Mouse (Mus musculus): ENCODE data around the gene Lgals4. TPM values are rescaled to one million over a fixed set of nuclear protein-coding genes. Genes with fewer than 3 reads are reported as not detected.

The Lgals4 gene
- polyA plus RNA-seq, 1 experiment from 2014 or later: 17.4 TPM

GRCm38 (mm10) chr7:28812436-28812835 is 21.2 kb upstream of the Lgals4 start:
- Histone ChIP-seq H3K27me3 (ENCODE audit: control insufficient read depth, insufficient read depth, low read length) (no peaks in the 10 kb centered on the region), H3K27ac (ENCODE audit: low read length) (peak overlapping the region; percentile 64), H3K9me3 (replicated peaks; ENCODE audit: control insufficient read depth, low read length) (no peaks in the 10 kb centered on the region), H3K9ac (ENCODE audit: low read length) (peak overlapping the region; percentile 95), H3K4me3 (ENCODE audit: low read length) (peak overlapping the region; percentile 84), H3K4me2 (ENCODE audit: low read depth, low read length) (peak overlapping the region; percentile 81), H3K4me1 (ENCODE audit: control insufficient read depth, insufficient read depth, low read length) (peaks cover 44% of the 10 kb centered on the region), H3K36me3 (ENCODE audit: control insufficient read depth, insufficient read depth) (peaks cover 48% of the 10 kb centered on the region)
- no peak for ATAC-seq (replicated peaks; ENCODE audit: extremely low read depth, insufficient read depth, low FRiP score)
- WGBS: 35% methylated on average over 4 of the region's 4 CpGs

- peaks cover 53% of the 10 kb centered on the region for H3K36me3 ChIP-seq (ENCODE audit: control insufficient read depth, insufficient read depth)
These were observed 20.7 kb upstream of the Lgals4 start for GRCm38 (mm10) chr7:28812949-28813348.

GRCm38 (mm10) chr7:28814306-28815034 is 19.2 kb upstream of the Lgals4 start:
- no peak overlapping the region for H3K4me3 ChIP-seq (ENCODE audit: low read length)
- no peak overlapping the region for H3K27ac ChIP-seq (ENCODE audit: low read length)
- H3K36me3 ChIP-seq (ENCODE audit: control insufficient read depth, insufficient read depth): peaks cover 65% of the 10 kb centered on the region
- no peak overlapping the region for H3K9ac ChIP-seq (ENCODE audit: low read length)
- H3K27me3 ChIP-seq (ENCODE audit: control insufficient read depth, insufficient read depth, low read length): no peaks in the 10 kb centered on the region
- no peak for ATAC-seq (replicated peaks; ENCODE audit: extremely low read depth, insufficient read depth, low FRiP score)
- no peaks in the 10 kb centered on the region for H3K9me3 ChIP-seq (replicated peaks; ENCODE audit: control insufficient read depth, low read length)
- WGBS: 54% methylated on average over 5 of the region's 5 CpGs
- peaks cover 41% of the 10 kb centered on the region for H3K4me1 ChIP-seq (ENCODE audit: control insufficient read depth, insufficient read depth, low read length)
- H3K4me2 ChIP-seq (ENCODE audit: low read depth, low read length): no peak overlapping the region

More at GRCm38 (mm10) chr7:28812949-28813348, 20.7 kb upstream of the Lgals4 start:
- 56% methylated on average over 5 of the region's 5 CpGs for WGBS
- peak overlapping the region; percentile 95 for H3K9ac ChIP-seq (ENCODE audit: low read length)
- ATAC-seq (replicated peaks; ENCODE audit: extremely low read depth, insufficient read depth, low FRiP score): no peak
- H3K4me2 ChIP-seq (ENCODE audit: low read depth, low read length): peak overlapping the region; percentile 81
- H3K9me3 ChIP-seq (replicated peaks; ENCODE audit: control insufficient read depth, low read length): no peaks in the 10 kb centered on the region
- peak overlapping the region; percentile 84 for H3K4me3 ChIP-seq (ENCODE audit: low read length)
- H3K27ac ChIP-seq (ENCODE audit: low read length): peak overlapping the region; percentile 64
- H3K4me1 ChIP-seq (ENCODE audit: control insufficient read depth, insufficient read depth, low read length): peaks cover 40% of the 10 kb centered on the region
- H3K27me3 ChIP-seq (ENCODE audit: control insufficient read depth, insufficient read depth, low read length): no peaks in the 10 kb centered on the region

- H3K9me3 ChIP-seq (replicated peaks; ENCODE audit: control insufficient read depth, low read length): no peaks in the 10 kb centered on the region
- H3K4me2 ChIP-seq (ENCODE audit: low read depth, low read length): no peak overlapping the region
- no peak overlapping the region for H3K4me3 ChIP-seq (ENCODE audit: low read length)
- H3K27me3 ChIP-seq (ENCODE audit: control insufficient read depth, insufficient read depth, low read length): no peaks in the 10 kb centered on the region
- H3K4me1 ChIP-seq (ENCODE audit: control insufficient read depth, insufficient read depth, low read length): peaks cover 47% of the 10 kb centered on the region
- H3K9ac ChIP-seq (ENCODE audit: low read length): no peak overlapping the region
- WGBS: 84% methylated on average over 9 of the region's 9 CpGs
- no peak for ATAC-seq (replicated peaks; ENCODE audit: extremely low read depth, insufficient read depth, low FRiP score)
- peaks cover 72% of the 10 kb centered on the region for H3K36me3 ChIP-seq (ENCODE audit: control insufficient read depth, insufficient read depth)
- no peak overlapping the region for H3K27ac ChIP-seq (ENCODE audit: low read length)
These were observed 18.4 kb upstream of the Lgals4 start for GRCm38 (mm10) chr7:28815230-28815629.

- no peak overlapping the region for H3K9ac ChIP-seq (ENCODE audit: low read length)
- ATAC-seq (replicated peaks; ENCODE audit: extremely low read depth, insufficient read depth, low FRiP score): no peak
- H3K4me2 ChIP-seq (ENCODE audit: low read depth, low read length): no peak overlapping the region
- no peak overlapping the region for H3K27ac ChIP-seq (ENCODE audit: low read length)
- 78% methylated on average over 9 of the region's 9 CpGs for WGBS
- H3K36me3 ChIP-seq (ENCODE audit: control insufficient read depth, insufficient read depth): peaks cover 81% of the 10 kb centered on the region
- H3K4me1 ChIP-seq (ENCODE audit: control insufficient read depth, insufficient read depth, low read length): peaks cover 56% of the 10 kb centered on the region
- H3K27me3 ChIP-seq (ENCODE audit: control insufficient read depth, insufficient read depth, low read length): no peaks in the 10 kb centered on the region
- no peak overlapping the region for H3K4me3 ChIP-seq (ENCODE audit: low read length)
- H3K9me3 ChIP-seq (replicated peaks; ENCODE audit: control insufficient read depth, low read length): no peaks in the 10 kb centered on the region
These were observed 17.5 kb upstream of the Lgals4 start for GRCm38 (mm10) chr7:28816201-28816600.

GRCm38 (mm10) chr7:28816920-28817319 is 16.7 kb upstream of the Lgals4 start:
- Histone ChIP-seq H3K27me3 (ENCODE audit: control insufficient read depth, insufficient read depth, low read length) (no peaks in the 10 kb centered on the region), H3K36me3 (ENCODE audit: control insufficient read depth, insufficient read depth) (peaks cover 87% of the 10 kb centered on the region), H3K27ac (ENCODE audit: low read length) (no peak overlapping the region), H3K4me3 (ENCODE audit: low read length) (no peak overlapping the region), H3K4me2 (ENCODE audit: low read depth, low read length) (no peak overlapping the region), H3K4me1 (ENCODE audit: control insufficient read depth, insufficient read depth, low read length) (peaks cover 58% of the 10 kb centered on the region), H3K9ac (ENCODE audit: low read length) (peak overlapping the region; percentile 2; the same call in 1 of the 2 replicates), H3K9me3 (replicated peaks; ENCODE audit: control insufficient read depth, low read length) (no peaks in the 10 kb centered on the region)
- no peak for ATAC-seq (replicated peaks; ENCODE audit: extremely low read depth, insufficient read depth, low FRiP score)
- 87% methylated on average over 10 of the region's 10 CpGs for WGBS

- Histone ChIP-seq H3K27me3 (ENCODE audit: control insufficient read depth, insufficient read depth, low read length) (no peaks in the 10 kb centered on the region), H3K36me3 (ENCODE audit: control insufficient read depth, insufficient read depth) (peaks cover 93% of the 10 kb centered on the region), H3K9me3 (replicated peaks; ENCODE audit: control insufficient read depth, low read length) (no peaks in the 10 kb centered on the region), H3K27ac (ENCODE audit: low read length) (no peak overlapping the region), H3K9ac (ENCODE audit: low read length) (no peak overlapping the region), H3K4me2 (ENCODE audit: low read depth, low read length) (no peak overlapping the region), H3K4me3 (ENCODE audit: low read length) (no peak overlapping the region), H3K4me1 (ENCODE audit: control insufficient read depth, insufficient read depth, low read length) (peaks cover 52% of the 10 kb centered on the region)
- WGBS: 53% methylated on average over 6 of the region's 6 CpGs
- no peak for ATAC-seq (replicated peaks; ENCODE audit: extremely low read depth, insufficient read depth, low FRiP score)
These were observed 16.1 kb upstream of the Lgals4 start for GRCm38 (mm10) chr7:28817524-28817923.

GRCm38 (mm10) chr7:28817957-28818356 is 15.7 kb upstream of the Lgals4 start:
- Histone ChIP-seq H3K9ac (ENCODE audit: low read length) (no peak overlapping the region), H3K4me1 (ENCODE audit: control insufficient read depth, insufficient read depth, low read length) (peaks cover 48% of the 10 kb centered on the region), H3K4me3 (ENCODE audit: low read length) (no peak overlapping the region), H3K9me3 (replicated peaks; ENCODE audit: control insufficient read depth, low read length) (no peaks in the 10 kb centered on the region), H3K27ac (ENCODE audit: low read length) (no peak overlapping the region), H3K4me2 (ENCODE audit: low read depth, low read length) (no peak overlapping the region), H3K36me3 (ENCODE audit: control insufficient read depth, insufficient read depth) (peaks cover 91% of the 10 kb centered on the region), H3K27me3 (ENCODE audit: control insufficient read depth, insufficient read depth, low read length) (no peaks in the 10 kb centered on the region)
- ATAC-seq (replicated peaks; ENCODE audit: extremely low read depth, insufficient read depth, low FRiP score): no peak
- WGBS: 78% methylated on average over 4 of the region's 4 CpGs

GRCm38 (mm10) chr7:28818436-28818835 is 15.2 kb upstream of the Lgals4 start:
- H3K9me3 ChIP-seq (replicated peaks; ENCODE audit: control insufficient read depth, low read length): no peaks in the 10 kb centered on the region
- no peak overlapping the region for H3K27ac ChIP-seq (ENCODE audit: low read length)
- H3K9ac ChIP-seq (ENCODE audit: low read length): no peak overlapping the region
- H3K27me3 ChIP-seq (ENCODE audit: control insufficient read depth, insufficient read depth, low read length): no peaks in the 10 kb centered on the region
- no peak overlapping the region for H3K4me2 ChIP-seq (ENCODE audit: low read depth, low read length)
- peaks cover 43% of the 10 kb centered on the region for H3K4me1 ChIP-seq (ENCODE audit: control insufficient read depth, insufficient read depth, low read length)
- ATAC-seq (replicated peaks; ENCODE audit: extremely low read depth, insufficient read depth, low FRiP score): no peak
- 82% methylated on average over 16 of the region's 18 CpGs for WGBS
- H3K36me3 ChIP-seq (ENCODE audit: control insufficient read depth, insufficient read depth): peaks cover 86% of the 10 kb centered on the region
- H3K4me3 ChIP-seq (ENCODE audit: low read length): no peak overlapping the region

All from heart, embryonic 16.5 days (tissue).